Mouse (Mus musculus) megakaryocyte, embryonic 14.5 days (primary cell): ENCODE data around the gene Heatr6.

Experiments used
- FLI1 ChIP-seq: IDR thresholded peaks from 2 replicates; pipeline ENCODE4 v1.6.1; 2012; ENCODE audit warnings: low read length, inconsistent platforms, mixed read lengths
- GATA1 ChIP-seq: IDR thresholded peaks from 3 replicates; pipeline ENCODE4 v1.6.1; 2012; ENCODE audit warnings: mixed read lengths, low read length, inconsistent platforms, borderline replicate concordance

- TF ChIP-seq FLI1 (no peak), GATA1 (no peak)
These were observed 33.3 kb downstream of the Heatr6 start for GRCm38 (mm10) chr11:83786835-83787234.
